Mouse (Mus musculus) limb, embryonic 11.5 days (tissue): Measurements from ENCODE around the gene Becn1. TPM values are rescaled to one million over a fixed set of nuclear protein-coding genes. Genes with fewer than 3 reads are reported as not detected.

Source experiments
- ATAC-seq: fragments of 200-750 bp; cut with Nextera tagmentation; 2 replicates; pipeline ENCODE4 v1.8.0; 2017; ENCODE audit warnings: low read depth; ENCODE audit not compliant: insufficient number of reproducible peaks, low FRiP score, low TSS enrichment
- DNase-seq: peaks from one replicate; pipeline ENCODE4 v3.0.0-alpha.2; 2015; ENCODE audit warnings: low spot score
- H3K27ac ChIP-seq: fragments of 300-500 bp; sonication (generic); replicated peaks from 2 replicates; pipeline ENCODE4 v1.5.1; 2014; ENCODE audit warnings: low read depth, mild to moderate bottlenecking, low read length
- H3K27me3 ChIP-seq: fragments of 300-500 bp; sonication (generic); 2 replicates; pipeline ENCODE4 v1.6.1; 2014; ENCODE audit warnings: mild to moderate bottlenecking, low read length, mixed read lengths; ENCODE audit not compliant: control insufficient read depth, insufficient read depth
- H3K36me3 ChIP-seq: fragments of 300-500 bp; sonication (generic); 2 replicates; pipeline ENCODE4 v1.6.1; 2014; ENCODE audit warnings: mild to moderate bottlenecking, low read length, moderate library complexity, mixed read lengths; ENCODE audit not compliant: control insufficient read depth, insufficient read depth
- H3K4me1 ChIP-seq: fragments of 300-500 bp; sonication (generic); 2 replicates; pipeline ENCODE4 v1.6.1; 2014; ENCODE audit warnings: low read length, mixed read lengths; ENCODE audit not compliant: control insufficient read depth, insufficient read depth
- H3K4me2 ChIP-seq: fragments of 300-500 bp; sonication (generic); 2 replicates; pipeline ENCODE4 v1.6.1; 2014; ENCODE audit warnings: low read depth, mild to moderate bottlenecking, moderate library complexity; ENCODE audit not compliant: severe bottlenecking
- H3K4me3 ChIP-seq: fragments of 300-500 bp; sonication (generic); 2 replicates; pipeline ENCODE4 v1.5.1; 2014; ENCODE audit warnings: low read depth, low read length
- H3K9ac ChIP-seq: fragments of 300-500 bp; sonication (generic); 2 replicates; pipeline ENCODE4 v1.6.1; 2014; ENCODE audit warnings: mild to moderate bottlenecking, low read length
- H3K9me3 ChIP-seq: fragments of 300-500 bp; sonication (generic); 2 replicates; pipeline ENCODE4 v1.6.1; 2016; ENCODE audit warnings: low read length; ENCODE audit not compliant: control insufficient read depth
- WGBS: fragments of 180-500 bp; shearing (Covaris S2); extraction: QIAGEN DNeasy Blood & Tissue Kit; methylation state at CpG from one replicate; pipeline ENCODE4 v1.1.7; 2014; 5-methylcytosine and 5-hydroxymethylcytosine counted together
- polyA plus RNA-seq: library from polyadenylated mRNA; unstranded; fragments of >200 nt; fragmentation: Nextera tagmentation; extraction: Ambion mirVana; gene quantifications from 2 replicates; pipeline ENCODE4 v1.2.1, GENCODE M21; 2014

The Becn1 gene
- polyA plus RNA-seq, 1 experiment from 2014 or later = 139 TPM

DNA sequence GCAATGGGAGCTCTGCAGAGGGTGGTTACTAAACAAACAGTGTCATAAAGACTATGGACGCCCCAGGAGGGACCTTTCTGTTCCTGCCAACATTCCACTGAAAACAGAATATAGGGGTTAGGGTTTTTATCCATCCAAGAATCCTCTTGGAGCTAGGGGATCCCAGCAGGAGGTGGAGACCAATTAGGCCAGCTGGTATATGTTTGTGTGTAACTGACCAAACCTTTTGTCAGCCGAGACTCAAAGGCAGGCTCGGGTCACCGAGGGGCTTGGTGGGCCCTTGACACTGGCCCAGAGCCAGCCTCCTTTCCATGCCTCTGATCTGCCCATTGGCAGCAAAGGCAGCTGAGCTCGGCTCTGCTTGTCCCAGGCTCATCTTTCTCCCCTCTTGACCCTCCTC is 19.2 kb downstream of the Becn1 start:
- Histone ChIP-seq H3K27me3 (no peaks in the 10 kb centered on the region), H3K36me3 (no peaks in the 10 kb centered on the region), H3K9ac (no peak overlapping the region), H3K4me1 (peaks cover 2% of the 10 kb centered on the region; the same call in 1 of the 2 replicates), H3K4me2 (no peak overlapping the region), H3K9me3 (no peaks in the 10 kb centered on the region), H3K4me3 (no peak overlapping the region), H3K27ac (no peak overlapping the region)
- WGBS = 47% methylated on average over 5 of the region's 5 CpGs
- ATAC-seq (no peak), DNase-seq (no peak)

DNA sequence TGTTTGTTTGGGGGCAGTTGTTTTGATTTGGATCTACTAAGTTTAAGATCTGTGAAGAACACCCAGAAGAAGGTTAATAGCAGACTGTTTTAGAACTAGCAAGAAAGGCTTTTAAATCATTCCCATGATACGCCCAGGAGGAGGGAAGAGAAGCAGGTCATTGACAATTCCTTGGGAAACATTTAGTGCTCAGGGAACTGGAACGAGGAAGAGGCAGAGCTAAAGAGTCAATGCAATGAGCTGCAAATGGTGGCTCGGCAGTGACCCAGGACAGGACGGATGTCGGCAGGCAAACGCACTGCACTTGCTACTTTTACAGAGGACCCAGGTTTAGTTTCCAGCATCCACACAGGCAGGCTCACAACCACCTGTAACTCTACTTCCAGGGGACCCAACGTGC is 21.2 kb downstream of the Becn1 start:
- Histone ChIP-seq H3K36me3 (peaks cover 2% of the 10 kb centered on the region; the same call in 1 of the 2 replicates), H3K27me3 (peaks cover 5% of the 10 kb centered on the region; the same call in 1 of the 2 replicates), H3K4me1 (peaks cover 12% of the 10 kb centered on the region), H3K27ac (no peak overlapping the region), H3K4me3 (no peak overlapping the region), H3K9ac (no peak overlapping the region), H3K4me2 (no peak overlapping the region), H3K9me3 (no peaks in the 10 kb centered on the region)
- 54% methylated on average over 7 of the region's 7 CpGs for WGBS
- no peak for ATAC-seq
- DNase-seq = no peak

DNA sequence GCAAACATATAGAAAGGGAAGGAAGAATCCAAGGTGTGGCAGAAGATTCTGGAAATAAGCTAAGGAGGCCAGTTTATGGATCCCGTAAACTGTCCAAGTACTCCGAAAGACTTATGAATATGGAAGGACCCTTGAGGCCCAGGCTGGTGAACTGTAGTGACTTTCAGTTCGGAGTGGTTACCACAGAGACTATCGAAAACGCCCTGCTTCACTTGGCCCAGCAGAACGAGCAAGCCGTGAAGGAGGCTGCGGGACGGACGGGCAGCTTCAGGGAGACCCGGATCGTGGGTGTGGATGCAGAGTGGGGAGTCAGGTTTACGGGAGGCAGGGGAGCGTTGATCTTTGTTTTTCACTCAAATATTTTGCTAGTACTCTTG is 22.9 kb downstream of the Becn1 start:
- no peaks in the 10 kb centered on the region for H3K9me3 ChIP-seq
- peaks cover 2% of the 10 kb centered on the region; the same call in 1 of the 2 replicates for H3K36me3 ChIP-seq
- H3K4me1 ChIP-seq = peaks cover 12% of the 10 kb centered on the region
- H3K4me2 ChIP-seq = peak overlapping the region; percentile 42; the same call in 1 of the 2 replicates
- 58% methylated on average over 14 of the region's 14 CpGs for WGBS
- H3K9ac ChIP-seq = peak overlapping the region; percentile 12; the same call in 1 of the 2 replicates
- H3K4me3 ChIP-seq = peak overlapping the region; percentile 58; the same call in 1 of the 2 replicates
- no peak for ATAC-seq
- no peak for DNase-seq
- H3K27me3 ChIP-seq = peaks cover 5% of the 10 kb centered on the region; the same call in 1 of the 2 replicates
- H3K27ac ChIP-seq = no peak overlapping the region

DNA sequence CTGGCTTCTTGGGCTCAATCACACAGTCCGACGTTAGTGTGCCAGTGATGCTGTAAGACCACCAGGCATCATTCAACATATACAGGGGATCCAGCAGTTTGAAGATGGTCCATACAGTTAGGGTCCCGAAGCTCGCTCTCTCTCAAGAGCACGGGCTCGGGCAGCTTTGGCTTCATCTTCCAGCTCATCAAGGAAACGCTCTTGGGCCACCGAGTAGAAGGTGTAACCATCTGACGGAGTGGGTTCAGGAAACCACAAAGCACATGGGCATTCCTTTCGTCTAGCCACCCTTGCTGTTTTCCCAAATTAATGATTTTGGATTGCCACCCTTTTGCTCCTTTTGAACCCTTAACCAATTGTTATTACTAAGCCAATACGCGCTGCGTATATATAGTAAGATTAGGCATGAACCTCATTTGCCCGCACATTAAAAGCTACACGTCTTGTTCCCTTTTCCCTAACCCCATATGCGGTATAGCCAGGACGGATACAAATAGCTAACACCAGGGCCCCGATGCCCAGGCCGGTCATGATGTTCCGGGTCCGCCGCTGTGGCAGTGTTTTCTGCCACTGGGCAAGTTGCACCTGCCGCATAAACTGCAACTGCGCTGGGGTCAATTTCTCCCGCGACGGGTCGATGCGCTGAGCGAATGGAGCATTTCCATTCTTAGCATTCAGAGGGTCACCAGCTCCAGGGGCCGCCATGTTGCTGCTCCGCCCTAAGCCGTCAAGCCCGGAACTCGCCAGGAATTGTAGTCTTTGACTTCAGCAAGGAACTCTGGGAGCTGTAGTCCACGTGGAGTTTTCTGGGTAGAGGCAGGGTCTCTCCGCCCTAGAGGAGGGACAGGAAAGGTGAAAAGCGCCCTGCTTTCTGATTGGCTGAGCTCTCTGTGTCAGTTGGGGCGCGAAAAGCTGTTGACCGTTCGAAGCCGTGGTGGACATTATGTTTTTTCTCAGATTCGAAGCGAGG is 23.6 kb downstream of the Becn1 start, which contains the start of the genes Cntd1 and Coa3:
Gene Cntd1, plus strand, starts transcription at position 790 of the 970 bp plus-strand sequence.
Gene Coa3, minus strand, starts transcription at position 892 of the 970 bp plus-strand sequence.
- peak; percentile 95 for ATAC-seq
- Histone ChIP-seq H3K4me3 (peak within 1 kb of the TSS; percentile 58), H3K36me3 (peaks cover 2% of the 10 kb centered on the region; the same call in 1 of the 2 replicates), H3K4me1 (peaks cover 12% of the 10 kb centered on the region), H3K9ac (peak within 1 kb of the TSS; percentile 74), H3K4me2 (peak within 1 kb of the TSS; percentile 42), H3K9me3 (no peaks in the 10 kb centered on the region), H3K27me3 (peaks cover 5% of the 10 kb centered on the region; the same call in 1 of the 2 replicates), H3K27ac (no peak within 1 kb of the TSS)
- 9% methylated on average over 45 of the region's 45 CpGs for WGBS
- peak; percentile 90 for DNase-seq

DNA sequence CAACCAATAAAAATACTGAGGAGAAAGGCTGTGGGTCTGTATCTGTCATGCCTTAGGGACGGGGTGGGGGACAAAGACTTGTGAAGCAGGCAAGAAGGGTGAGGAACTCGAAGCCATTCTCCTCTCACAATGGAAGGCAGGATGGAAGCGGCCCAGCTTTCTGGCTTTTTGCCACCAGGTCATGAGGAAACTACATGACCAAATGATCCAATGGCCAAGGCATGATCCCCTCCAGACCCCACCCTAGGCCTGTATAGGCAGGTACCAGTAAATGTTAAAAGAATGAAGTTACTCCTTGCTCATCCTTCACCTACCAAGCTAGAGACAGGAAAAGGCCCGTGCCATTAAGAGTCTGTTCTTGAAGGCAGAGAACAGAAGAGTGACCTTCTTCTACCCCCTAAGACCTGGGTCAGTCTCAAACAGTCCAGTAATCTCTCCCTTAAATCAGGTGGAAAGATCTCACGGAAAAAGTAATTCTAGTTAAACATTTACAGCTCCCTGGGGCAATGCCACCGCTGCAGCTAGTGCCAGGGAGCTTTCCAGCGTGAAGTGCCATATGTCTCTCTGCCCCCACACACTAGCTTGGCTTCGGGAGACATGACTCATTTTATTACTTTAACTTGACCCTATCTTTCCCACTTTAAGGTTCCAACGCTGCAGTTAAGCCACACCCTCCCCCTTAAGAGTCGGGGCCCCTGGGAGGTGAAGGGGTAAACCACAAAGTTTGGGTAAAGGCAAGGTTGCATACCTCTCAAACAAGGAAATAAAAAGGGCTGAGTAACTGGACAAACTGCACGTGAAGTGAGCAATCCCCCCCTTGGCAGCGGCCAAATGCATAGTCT is 24.5 kb downstream of the Becn1 start:
- DNase-seq = no peak
- Histone ChIP-seq H3K36me3 (peaks cover 2% of the 10 kb centered on the region; the same call in 1 of the 2 replicates), H3K9me3 (no peaks in the 10 kb centered on the region), H3K4me1 (peaks cover 12% of the 10 kb centered on the region), H3K27ac (no peak overlapping the region), H3K4me2 (peak overlapping the region; percentile 42), H3K9ac (no peak overlapping the region; the same call in 1 of the 2 replicates), H3K4me3 (peak overlapping the region; percentile 58), H3K27me3 (peaks cover 5% of the 10 kb centered on the region; the same call in 1 of the 2 replicates)
- WGBS = 68% methylated on average over 12 of the region's 12 CpGs
- ATAC-seq = no peak

DNA sequence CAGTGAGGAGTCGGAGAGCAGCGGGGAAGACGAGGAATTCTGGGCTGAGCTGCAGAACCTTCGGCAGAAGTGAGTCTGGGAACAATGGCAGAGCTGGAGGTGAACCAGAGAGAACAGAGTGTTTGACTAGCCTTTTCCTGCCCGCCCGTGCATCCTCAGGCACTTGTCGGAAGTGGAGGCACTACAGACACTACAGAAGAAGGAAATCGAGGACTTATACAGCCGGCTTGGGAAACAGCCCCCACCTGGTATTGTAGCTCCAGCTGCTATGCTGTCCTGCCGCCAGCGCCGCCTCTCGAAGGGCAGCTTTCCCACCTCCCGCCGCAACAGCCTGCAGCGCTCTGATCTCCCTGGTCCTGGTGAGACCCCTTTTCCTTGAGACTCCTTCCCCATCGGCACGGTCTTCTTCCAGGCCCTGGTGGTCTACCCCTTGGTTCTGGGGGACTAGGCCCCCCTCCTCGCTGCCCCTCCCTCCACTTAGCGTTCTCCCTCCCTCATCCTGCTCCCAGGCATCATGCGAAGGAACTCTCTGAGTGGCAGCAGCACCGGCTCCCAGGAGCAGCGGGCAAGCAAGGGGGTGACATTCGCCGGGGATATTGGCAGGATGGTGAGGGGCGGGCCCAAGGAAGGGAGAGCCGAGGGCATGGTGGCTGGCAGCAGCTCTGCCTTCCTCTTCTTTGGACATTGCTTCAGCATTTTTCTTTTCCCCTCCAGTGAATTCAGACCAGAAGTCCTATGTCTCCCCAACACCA is 25.6 kb downstream of the Becn1 start:
- WGBS = 29% methylated on average over 27 of the region's 27 CpGs
- peak overlapping the region; percentile 3; the same call in 1 of the 2 replicates for H3K4me3 ChIP-seq
- H3K36me3 ChIP-seq = peaks cover 2% of the 10 kb centered on the region; the same call in 1 of the 2 replicates
- DNase-seq (no peak), ATAC-seq (no peak)
- H3K4me1 ChIP-seq = peaks cover 12% of the 10 kb centered on the region
- peaks cover 5% of the 10 kb centered on the region; the same call in 1 of the 2 replicates for H3K27me3 ChIP-seq
- H3K4me2 ChIP-seq = peak overlapping the region; percentile 17; the same call in 1 of the 2 replicates
- no peak overlapping the region for H3K9ac ChIP-seq
- no peak overlapping the region for H3K27ac ChIP-seq
- H3K9me3 ChIP-seq = no peaks in the 10 kb centered on the region

DNA sequence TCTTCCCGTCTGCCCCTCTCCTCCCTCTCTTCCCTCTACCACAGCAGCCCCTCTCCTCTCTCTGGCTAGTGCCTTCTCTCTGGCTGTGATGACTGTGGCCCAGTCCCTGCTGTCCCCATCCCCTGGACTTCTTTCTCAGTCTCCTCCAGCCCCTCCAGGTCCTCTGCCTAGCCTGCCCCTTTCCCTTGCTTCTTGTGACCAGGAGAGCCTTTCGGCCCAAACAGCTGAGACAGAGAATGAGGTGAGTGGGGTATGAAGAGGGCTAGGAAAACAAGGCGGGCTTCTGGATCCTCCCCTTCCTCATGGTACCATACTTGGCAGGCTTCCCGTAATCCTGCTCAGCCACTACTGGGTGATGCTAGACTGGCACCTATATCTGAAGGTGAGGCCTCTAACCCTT is 26.8 kb downstream of the Becn1 start:
- H3K27me3 ChIP-seq = peaks cover 5% of the 10 kb centered on the region; the same call in 1 of the 2 replicates
- peaks cover 2% of the 10 kb centered on the region; the same call in 1 of the 2 replicates for H3K36me3 ChIP-seq
- H3K27ac ChIP-seq = no peak overlapping the region
- no peak overlapping the region for H3K4me3 ChIP-seq
- H3K4me2 ChIP-seq = no peak overlapping the region
- DNase-seq (no peak), ATAC-seq (no peak)
- no peak overlapping the region for H3K9ac ChIP-seq
- H3K4me1 ChIP-seq = peaks cover 12% of the 10 kb centered on the region
- 68% methylated on average over 4 of the region's 4 CpGs for WGBS
- H3K9me3 ChIP-seq = no peaks in the 10 kb centered on the region
